Mouse (Mus musculus): Measurements from ENCODE around the gene Cbarp.
"Not testable (repeated sequence)": the region's sequence is repeated elsewhere in the genome, so short reads cannot be mapped to it uniquely, and the experiment has no call there.

The Cbarp gene

DNA sequence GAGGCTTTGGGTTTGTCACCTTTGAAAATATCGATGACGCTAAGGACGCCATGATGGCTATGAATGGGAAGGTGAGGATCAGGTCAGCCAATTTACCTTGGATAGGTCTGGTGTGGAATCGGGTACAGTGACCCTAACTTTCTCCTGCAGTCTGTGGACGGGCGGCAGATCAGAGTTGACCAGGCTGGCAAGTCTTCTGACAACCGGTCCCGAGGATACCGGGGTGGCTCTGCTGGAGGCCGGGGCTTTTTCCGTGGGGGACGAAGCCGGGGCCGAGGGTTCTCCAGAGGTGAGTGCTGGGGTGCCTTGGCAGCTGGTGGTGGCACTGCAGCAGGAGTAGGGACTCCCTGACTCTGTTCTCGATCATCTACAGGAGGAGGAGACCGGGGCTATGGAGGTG, 29.4 kb upstream of the Cbarp start:
- DNase-seq (ENCODE audit: low spot score in 2 of 2), result no peak

DNA sequence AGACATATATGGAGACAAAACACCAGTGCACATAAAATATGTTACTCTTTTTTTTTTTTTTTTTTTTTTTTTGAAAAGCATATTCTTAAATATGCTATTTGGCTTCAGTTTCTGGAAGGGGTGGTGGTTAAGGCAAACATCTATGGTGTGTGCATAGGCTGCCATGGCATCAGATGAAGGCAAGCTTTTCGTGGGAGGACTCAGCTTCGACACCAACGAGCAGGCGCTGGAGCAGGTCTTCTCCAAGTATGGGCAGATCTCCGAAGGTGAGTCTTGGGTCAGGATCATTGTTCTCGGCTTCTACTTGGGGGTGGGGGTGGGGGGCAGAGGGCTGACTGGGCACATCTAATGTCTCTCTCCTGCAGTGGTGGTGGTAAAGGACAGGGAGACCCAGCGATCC, 29.0 kb upstream of the Cbarp start:
- DNase-seq (ENCODE audit: low spot score in 2 of 2), result no peak

DNA sequence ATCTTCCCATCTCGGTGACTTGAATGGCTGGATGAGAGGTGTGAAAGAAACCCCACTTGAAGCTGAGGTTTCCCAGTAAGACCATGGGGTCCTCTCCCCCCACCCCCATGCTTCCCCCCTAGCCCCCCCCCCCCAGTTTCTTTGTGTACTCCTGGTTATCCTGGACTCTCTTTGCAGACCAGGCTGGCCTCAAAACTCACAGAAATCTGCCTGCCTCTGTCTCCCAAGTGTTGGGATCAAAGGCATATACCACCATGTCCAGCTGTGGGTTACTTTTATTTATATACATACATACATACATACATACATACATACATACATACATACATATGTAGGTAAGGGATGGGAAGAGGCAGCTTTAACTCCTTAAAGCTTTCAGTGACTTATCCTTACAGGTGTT, 28.4 kb upstream of the Cbarp start:
- no peak for DNase-seq (ENCODE audit: low spot score in 2 of 2)

DNA sequence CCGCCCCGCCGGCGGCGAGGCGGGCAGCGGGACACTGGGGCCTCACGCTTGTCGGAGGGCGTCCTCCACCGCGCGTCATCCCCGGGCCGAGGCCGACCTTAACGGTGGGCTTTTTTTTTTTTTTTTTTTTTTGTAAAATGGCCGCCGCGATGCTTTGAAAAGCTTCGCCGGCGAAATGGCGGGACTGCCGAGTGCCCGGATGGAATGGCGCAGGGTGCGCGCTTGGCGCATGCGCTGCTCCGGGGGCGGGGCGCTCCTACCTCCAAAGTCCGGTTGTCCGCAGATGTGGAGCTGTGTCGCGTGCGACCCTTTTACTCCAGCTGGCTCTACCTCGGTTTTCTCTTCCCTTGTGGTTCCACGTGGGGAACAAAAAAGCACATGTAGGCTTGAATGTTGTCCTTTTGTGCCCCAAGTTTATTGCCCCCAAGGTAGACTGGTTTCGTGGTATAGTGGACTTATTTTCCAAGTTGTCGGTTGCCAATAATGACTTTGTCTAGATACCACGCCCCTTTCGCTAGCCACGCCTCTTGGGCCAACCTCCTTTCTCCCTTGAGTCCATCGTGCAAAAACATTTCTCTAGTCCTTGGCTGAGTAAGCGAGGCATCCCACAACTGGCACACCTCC, 27.5 kb upstream of the Cbarp start:
- peak; percentile 85 to 89 for DNase-seq (ENCODE audit: low spot score in 2 of 2)

DNA sequence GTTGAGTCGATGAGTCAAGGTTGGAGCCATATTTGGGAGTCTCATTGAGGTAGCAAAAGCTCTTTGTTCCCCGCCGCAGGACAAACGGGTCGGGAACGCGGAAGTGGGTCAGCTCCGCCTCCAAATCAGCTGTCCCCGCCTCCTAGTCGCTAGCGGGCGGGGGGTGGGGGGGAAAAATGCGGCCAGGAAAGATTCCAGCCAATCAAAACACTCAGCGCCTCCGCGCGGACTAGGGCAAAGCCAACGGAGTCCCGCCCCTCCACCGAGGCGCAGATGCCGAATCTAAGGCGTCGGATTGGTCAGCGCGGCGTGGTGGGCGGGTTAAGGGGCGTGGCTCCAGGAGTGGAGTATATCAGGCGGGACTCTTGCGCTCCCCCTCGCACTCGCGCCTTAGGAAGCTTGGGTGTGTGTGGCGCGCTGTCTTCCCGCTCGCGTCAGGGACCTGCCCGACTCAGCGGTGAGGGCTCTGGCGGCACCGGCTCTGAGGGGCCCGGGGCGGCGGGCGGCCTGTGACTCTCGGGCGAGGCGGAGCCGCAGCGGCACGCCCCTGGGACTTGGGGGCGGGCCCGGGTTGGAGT, 26.9 kb upstream of the Cbarp start:
- peak; percentile 98 to 99 for DNase-seq (ENCODE audit: low spot score in 2 of 2)

DNA sequence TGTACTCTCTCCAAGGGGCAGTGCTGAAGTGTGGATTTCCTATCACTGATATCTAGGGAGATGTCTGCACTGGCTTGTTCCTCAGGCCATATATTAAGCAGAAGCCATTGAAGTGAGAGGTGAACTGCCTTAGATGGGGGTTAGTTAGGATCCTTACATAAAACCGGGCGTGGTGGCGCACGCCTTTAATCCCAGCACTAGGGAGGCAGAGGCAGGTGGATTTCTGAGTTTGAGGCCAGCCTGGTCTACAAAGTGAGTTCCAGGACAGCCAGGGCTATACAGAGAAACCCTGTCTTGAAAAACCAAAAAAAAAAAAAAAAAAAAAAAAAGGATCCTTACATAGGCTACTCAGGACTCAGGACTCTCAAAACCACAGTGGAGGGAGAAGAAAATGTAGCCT, 25.5 kb upstream of the Cbarp start:
- DNase-seq (ENCODE audit: low spot score in 2 of 2), result not testable (repeated sequence)

DNA sequence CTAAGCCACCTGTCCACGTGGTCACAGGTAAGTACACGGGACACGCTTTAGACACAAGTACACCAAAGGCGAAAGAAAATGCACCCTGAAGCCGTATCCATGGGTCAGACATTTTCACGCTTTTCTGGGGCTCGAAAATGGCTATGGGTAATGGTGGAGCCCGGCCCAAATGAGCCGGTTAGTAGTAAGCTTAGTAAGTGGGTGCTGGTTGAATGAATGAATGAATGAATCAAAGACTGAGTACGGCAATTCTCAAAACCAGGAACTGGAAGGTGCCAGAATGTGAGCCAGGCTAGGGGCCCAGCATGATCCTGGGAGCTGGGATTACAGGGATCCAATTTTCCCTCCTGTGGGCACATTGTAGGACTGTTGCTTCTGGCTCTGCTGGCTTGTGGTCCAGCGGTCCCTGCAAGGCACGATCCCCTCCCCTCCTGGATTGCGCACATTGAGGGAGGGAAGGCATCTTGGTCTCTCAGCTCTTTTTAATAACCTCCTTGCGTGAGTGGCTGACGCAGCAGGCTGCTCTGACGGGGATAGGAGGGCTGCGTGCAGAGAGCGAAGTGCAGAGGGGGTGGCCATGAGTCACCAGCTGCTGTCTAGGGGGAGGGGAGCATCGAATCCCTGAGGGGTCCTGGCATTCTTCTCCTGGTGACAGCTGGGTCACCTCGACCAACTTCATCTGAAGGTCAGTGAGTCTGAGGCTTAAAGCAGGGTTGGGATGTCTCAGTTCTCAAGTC, 24.9 kb upstream of the Cbarp start, which contains the start of gene Cirbp:
TSS of gene Cirbp (plus strand) at position 594 of the 737 bp plus-strand sequence.
- DNase-seq (ENCODE audit: low spot score in 2 of 2), result peak in 1 of 2 experiments; percentile 57

DNA sequence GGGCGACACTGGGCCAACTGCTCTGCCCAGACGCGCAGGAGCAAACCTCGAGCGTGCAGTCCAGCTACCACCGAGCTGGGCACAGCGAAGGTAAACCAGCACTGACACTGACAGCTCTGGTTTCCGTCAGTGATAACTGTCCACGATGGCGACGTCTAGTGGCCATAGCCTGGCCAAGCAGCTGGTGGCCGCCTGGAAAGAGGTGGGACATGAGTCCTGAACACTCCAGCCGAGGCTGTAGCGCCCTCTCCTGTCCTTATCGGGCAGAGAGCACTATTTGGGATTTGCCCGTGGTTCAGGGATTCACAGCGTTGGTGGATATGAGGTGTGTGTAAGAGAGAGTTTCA, 24.3 kb upstream of the Cbarp start:
- DNase-seq (ENCODE audit: low spot score in 2 of 2), result peak; percentile 94 to 98

DNA sequence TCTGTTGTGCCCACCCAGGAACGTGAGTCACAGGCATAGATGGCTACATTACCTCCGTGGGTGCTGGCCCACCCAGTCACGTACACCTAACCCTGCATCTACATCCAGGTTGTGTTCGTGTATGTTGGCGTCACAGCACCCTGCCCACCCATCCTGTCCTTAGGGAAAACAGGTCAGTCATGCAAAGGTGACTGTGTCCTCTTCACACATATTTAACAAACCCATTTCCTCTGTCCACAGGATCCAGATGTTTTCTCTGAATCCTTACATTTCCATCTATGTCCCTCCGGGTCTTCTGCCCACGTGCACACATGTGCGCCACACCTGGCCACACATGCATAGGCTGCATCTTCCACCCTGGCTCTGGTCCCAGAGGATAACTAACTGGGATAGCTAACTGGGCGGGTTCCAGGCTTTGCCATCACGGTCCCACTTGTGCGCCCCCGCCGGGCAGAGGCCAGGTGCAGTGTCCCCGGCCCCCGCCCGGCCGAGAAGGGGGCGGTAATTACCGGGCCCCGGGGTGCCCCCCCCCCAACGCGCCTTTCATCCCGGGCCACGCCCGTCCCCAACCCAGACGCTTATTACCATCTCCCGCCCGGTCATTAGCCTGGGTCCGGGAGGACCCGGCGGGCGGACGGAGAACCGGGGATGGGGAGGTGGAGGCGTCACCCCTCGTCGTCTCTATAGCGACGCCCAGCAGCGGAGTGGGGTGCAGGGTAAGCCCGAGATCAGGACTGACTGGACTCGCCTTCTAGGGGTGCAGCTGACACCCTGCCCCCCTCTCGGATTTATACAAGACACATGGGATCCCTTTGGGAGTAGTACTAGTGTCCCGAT, 23.7 kb upstream of the Cbarp start:
- no peak for DNase-seq (ENCODE audit: low spot score in 2 of 2)

DNA sequence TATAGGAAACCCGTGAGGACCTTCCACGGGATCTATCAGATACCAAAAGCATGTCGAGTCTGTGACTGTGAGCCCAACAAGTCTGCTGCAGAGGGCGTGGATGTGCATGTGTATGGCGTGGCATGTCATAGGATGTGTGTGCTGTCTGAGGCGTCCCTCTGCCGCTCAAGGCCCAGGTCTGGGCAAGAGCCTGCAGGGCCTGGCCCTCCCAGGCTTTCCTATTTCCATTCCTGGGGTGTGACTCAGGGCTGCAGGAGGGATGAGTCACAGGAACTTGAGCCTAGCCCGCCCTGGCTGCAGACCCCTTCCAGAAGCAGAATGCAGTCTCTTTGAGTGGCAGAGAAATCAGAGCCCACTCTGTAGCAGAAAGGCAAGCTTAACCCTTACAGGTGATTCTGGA, 23.1 kb upstream of the Cbarp start:
- no peak for DNase-seq (ENCODE audit: low spot score in 2 of 2)

DNA sequence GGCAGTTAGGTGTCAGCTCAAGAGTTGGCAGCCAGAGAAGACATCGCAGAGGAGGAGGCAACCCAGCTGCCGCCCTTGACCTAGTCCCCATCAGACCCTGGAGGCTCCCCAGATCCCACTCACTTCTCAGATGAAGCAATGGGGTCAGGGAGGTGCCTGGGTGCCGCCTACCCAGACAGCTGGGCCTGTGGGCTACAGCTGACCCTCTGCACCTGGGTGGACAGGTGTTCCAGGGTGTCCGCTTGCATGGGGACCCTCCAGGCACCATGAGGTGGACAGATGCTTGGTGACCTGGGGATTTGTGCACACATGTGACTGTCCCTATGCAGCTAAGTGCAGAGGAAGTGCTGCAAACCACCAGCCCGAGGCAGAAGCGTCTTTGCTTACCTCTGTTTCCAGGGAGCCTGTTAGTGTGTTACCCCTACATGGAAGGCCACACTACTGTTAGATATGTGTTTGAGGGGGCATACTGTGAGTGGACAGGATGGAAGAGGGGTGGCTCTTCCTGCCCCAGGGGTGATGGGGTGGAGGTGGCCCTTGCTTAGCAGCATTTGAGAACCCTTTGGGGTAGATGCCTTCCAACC, 22.2 kb upstream of the Cbarp start:
- DNase-seq (ENCODE audit: low spot score in 2 of 2), result no peak

DNA sequence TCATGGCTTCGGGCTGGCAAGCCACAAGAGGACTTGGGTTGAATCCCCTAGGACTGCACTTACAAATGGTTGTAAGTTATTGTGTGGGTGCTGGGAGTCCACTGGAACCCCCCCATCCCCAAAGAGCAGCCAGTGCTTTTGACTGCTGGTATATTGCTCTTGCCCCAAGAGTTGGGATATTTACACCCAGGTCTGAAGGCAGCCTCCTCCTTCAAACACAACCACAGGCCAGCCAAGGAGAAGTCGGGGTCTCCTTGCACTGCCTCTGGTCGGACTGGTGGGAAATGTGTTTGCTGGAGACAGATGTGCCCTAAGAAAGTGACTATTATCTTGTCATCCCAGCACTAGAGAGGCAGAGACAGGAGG, 21.6 kb upstream of the Cbarp start:
- no peak for DNase-seq (ENCODE audit: low spot score in 2 of 2)

DNA sequence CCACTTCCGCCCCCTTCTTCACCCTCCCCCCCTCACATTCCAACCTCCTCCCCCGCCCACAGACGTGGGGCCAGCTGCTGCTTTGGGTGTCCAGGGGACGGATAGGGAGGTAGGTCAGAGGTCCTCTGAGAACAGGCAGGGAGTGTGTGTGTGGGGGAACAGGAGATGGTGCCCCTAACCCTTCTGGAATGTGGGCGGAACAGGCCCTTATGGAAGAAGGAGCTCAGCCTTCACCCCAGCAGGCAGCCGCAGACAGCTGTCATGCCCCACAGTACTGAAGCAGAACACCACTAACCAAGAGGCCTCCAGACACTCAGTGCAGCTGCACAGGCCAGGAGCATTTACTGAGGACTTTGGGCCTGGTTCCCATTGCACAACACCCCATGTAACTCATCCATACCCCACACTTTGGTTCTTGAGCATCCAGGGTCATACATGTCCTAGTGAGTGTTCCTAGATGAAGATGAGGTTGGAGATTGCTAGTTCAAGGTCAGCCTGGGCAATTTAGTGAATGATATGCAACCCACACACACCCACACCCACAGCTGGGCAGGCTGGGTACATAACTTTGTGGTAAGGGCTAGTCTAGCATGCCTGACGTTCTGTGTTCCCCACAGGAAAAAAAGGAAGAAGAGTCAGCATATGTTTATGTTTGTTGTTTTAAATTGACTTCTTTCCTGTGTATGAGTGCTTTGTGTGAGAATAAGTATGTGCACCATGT, 21.0 kb upstream of the Cbarp start:
- no peak for DNase-seq (ENCODE audit: low spot score in 2 of 2)

DNA sequence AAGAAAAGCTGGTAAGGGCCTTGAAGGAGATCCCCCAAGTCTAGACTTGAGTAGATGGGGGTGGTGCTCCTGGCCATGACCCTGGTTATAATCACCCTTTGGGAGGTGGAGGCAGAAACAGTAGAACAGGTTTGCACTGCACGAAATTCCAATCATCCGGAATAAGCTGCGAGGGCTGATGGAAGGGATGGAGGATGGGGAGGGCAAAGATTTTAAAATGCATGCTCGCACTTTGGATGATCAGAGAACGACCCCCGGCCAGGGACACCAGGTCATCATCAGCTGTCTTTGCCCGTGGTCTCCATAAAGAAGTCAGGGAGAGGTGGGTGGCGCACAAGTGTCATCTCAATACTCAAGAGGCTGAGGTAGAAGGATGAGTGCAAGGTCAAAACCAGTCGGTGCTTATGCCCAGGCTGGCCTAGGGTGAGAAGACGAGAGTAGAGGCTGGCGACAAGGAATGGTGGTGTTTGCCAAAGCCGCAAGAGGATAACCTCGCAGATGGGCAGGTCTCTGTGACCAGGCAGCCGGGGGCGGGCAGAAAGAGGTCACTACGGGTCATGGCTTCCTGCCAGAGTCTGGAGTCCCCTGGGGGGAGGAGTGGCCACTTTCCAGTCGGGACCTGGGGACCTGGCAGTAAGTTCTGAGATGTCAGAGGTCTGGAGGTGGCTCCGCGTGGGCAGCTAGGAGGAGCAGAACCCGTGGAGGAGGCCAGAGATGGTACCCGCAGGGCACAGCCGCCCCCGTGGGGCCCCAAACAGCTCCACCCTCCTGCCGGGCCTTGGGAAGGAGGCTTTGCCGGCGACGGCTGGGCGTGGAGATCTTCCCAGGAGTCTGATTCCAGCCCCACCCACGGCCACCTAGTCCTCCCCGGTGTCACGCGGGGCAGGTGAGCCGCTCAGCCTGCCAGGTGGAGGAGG, 20.1 kb upstream of the Cbarp start:
- no peak for DNase-seq (ENCODE audit: low spot score in 2 of 2)

DNA sequence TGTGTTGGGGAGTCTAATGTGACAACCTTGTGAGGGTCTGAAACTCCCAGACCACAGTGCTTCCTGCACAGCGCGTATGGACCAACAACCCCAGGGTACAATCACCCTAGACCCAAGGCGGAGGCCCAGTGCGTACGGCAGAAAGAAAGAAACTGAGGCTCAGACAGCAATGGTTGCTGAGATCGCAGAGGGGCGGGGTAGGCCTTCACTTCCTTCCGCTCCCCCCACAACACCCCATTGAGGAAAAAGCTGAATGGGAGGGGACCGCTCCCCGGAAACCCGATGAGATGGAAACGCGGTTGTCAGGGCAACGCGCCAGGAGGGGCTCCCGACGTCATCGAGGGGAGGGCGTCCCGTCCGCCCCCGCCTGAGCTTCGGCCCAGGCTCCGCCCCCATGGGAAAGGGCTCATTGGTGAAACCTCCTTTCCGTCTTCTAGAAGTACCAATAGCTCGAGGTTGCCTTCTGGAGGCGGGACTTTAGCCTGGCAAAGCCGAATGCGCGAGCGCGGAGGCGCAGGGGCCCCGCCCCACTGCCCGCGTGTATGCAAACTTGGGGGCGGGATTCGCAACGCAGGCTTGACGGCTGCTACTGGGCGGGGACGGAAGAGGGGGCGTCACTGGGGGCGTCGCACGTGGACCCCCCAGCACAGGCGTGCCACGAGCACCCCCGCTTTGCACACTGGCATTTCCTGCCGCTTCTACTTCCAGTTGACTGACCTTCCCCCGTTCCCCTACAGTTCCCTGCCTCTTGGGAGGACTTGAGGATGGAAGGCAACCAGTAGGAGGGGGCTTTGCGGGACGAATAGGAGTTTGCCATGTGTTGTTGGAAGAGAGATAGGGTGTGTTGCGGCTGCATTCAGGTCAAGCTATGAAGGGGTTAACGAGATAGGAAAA, 19.2 kb upstream of the Cbarp start:
- peak; percentile 93 to 97 for DNase-seq (ENCODE audit: low spot score in 2 of 2)

DNA sequence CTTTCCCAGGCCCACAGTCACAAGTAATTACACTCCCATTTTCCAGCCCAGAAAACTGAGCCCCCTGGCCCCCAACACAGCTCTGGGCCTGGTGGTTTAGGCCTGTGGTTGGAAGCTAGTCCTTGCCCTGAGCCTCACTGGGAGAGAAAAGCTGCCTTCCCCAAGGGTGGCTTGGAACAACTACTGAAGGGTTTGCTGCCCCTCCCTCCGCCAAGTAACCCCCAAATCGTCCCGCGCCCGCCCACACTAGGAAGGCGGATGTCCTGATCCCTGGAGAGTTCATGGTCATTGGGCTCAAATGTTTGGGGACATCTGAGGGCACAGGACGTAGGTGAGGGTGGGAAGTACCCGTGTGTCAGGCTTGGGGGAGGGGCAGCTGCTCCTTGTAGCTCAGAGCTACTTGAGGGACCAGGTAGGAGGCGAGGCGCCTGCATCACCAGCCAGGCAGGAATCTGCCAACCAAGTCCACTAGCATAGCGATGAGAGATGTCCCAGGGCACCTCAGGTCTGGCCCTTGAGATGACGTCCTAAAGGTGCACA, 18.5 kb upstream of the Cbarp start:
- no peak for DNase-seq (ENCODE audit: low spot score in 2 of 2)

DNA sequence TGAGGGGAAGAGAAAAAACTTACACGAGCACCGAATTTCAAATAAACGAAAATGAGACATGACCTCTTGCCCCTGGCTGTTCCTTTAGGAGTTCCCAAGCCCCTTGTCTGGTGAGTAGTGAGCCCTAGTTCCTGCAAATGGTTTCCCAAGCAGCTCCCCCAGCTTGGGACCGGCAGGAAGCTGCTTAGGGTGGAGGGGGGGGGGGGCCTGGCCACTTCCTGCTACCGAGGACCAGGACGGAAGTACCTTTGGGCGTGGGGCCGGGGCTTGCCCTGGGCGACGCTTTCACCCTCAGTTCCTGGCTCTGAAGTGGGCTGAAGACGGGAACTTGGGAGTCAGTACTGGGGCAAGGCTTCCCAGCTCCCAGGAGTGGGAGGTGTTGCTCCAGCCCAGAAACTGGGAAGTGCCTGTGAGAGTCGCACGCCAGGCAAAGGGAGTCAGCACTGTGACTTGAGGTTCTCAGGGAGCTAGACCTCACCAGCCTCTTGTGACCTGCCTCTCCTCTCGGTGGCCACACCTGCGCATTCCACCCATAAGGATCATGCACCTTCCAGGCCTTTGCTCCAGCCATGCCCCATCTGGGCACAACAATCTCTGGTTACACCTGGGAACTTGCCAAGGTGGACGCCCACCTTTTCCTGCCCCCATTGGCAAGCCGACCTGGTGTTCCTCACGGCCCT, 17.8 kb upstream of the Cbarp start:
- no peak for DNase-seq (ENCODE audit: low spot score in 2 of 2)

DNA sequence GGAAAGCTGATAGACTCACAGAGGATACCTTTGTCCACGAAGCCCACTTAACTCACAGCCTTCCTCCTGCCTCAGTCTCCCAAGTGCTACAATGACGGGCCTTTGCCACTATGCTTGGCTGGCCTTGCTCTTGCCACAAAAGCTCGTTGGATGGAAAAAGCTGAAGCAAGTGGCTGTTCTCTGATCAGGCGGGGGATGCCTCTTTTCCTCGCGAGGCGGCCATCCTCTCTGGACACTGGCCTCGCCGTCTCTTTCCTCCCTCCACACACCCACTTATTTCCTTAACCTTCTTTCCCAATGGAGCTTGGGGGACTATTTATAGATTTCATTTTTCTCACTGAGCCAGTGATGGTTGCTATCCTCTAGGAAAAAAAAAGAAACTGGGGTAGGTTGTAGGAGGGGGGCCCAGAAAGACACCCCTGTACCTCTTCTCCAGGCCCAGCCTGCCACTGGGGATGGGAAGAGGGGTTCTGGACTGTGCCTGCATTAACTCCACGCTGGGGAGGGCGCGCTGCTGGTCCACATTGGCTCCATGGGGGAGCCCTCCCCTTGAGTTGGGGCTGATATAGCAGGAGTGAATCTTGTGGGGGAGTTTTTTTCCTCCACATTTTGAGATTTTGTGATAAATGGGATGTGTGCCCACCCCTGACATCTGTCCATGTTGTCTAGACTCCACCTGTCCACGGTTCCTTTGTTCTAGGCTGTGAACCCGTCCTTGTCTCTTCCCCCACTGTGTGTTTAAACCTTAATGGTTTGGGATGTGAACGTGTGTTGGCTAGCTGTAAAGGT, 16.7 kb upstream of the Cbarp start:
- no peak for DNase-seq (ENCODE audit: low spot score in 2 of 2)
